In genomic region chr14:100227717-100228116, GRCm38 (mm10) we compare ENCODE assay signal across 22 mouse cellular contexts. TPM values are rescaled to one million over a fixed set of nuclear protein-coding genes. Genes with fewer than 3 reads are reported as not detected.
"Had no signal": no experiment of that assay in that cellular context is flagged by ENCODE, and none has a peak within 500 bp of the region (broad histone marks: within the 10 kb centered on the region; RNA-seq: fewer than 3 reads in every experiment).

No protein-coding gene starts in this region.

- DNase-seq: gastrocnemius, adult 2 months; gastrocnemius, postnatal 10 days; gastrocnemius, postnatal 25 days; heart, adult 2 months; heart, postnatal 4 days; kidney, postnatal 4 days; liver, embryonic 13.5 days had no signal

- H3K9me3 ChIP-seq: heart, embryonic 13.5 days; heart, embryonic 15.5 days; hindbrain, embryonic 10.5 days; hindbrain, embryonic 12.5 days; limb, embryonic 10.5 days; limb, embryonic 12.5 days; liver, embryonic 13.5 days had no signal

- H3K4me3 ChIP-seq: gastrocnemius, adult 2 months; heart, adult 2 months; heart, embryonic 13.5 days; heart, embryonic 15.5 days; hindbrain, embryonic 10.5 days; hindbrain, embryonic 12.5 days; layer of hippocampus, adult 2 months; left cerebral cortex, adult 2 months; limb, embryonic 10.5 days; limb, embryonic 12.5 days; liver, embryonic 13.5 days had no signal

- H3K27ac ChIP-seq: gastrocnemius, adult 2 months; heart, adult 2 months; heart, embryonic 13.5 days; heart, embryonic 15.5 days; hindbrain, embryonic 10.5 days; hindbrain, embryonic 12.5 days; hindbrain, embryonic 14.5 days; layer of hippocampus, adult 2 months; left cerebral cortex, adult 2 months; limb, embryonic 10.5 days; limb, embryonic 12.5 days had no signal

- H3K4me1 ChIP-seq: heart, embryonic 15.5 days had no signal

- H3K27me3 ChIP-seq: heart, embryonic 13.5 days; heart, embryonic 15.5 days; hindbrain, embryonic 12.5 days; limb, embryonic 12.5 days; liver, embryonic 13.5 days had no signal

- H3K9ac ChIP-seq: heart, embryonic 13.5 days; heart, embryonic 15.5 days; hindbrain, embryonic 12.5 days; hindbrain, embryonic 14.5 days; limb, embryonic 12.5 days; liver, embryonic 13.5 days had no signal

- H3K36me3 ChIP-seq: heart, embryonic 13.5 days; heart, embryonic 15.5 days; hindbrain, embryonic 10.5 days; hindbrain, embryonic 12.5 days; limb, embryonic 10.5 days; liver, embryonic 13.5 days had no signal

- ATAC-seq: forebrain, embryonic 16.5 days; hindbrain, embryonic 16.5 days; inflammation-experienced regulatory T-cells, adult 6 months; intestine, postnatal 0 days had no signal

- H3K4me2 ChIP-seq: heart, embryonic 11.5 days; heart, embryonic 13.5 days; heart, embryonic 15.5 days; hindbrain, embryonic 12.5 days; hindbrain, embryonic 14.5 days; limb, embryonic 12.5 days; liver, embryonic 13.5 days had no signal

RNA-seq across cellular contexts. Expression of gene Klf12, which starts 56.8 kb away (rescaled TPM):
- total RNA-seq: granulocyte monocyte progenitor cell, adult 5-6 weeks had no signal
